Mouse (Mus musculus): ENCODE results near the gene Gm3164. TPM values are rescaled to one million over a fixed set of nuclear protein-coding genes. Genes with fewer than 3 reads are reported as not detected.
"Not testable (repeated sequence)": the region's sequence is repeated elsewhere in the genome, so short reads cannot be mapped to it uniquely, and the experiment has no call there.

Gm3164 gene
- polyA plus RNA-seq, 1 experiment from 2014 or later = 0.08 TPM

GRCm38 (mm10) chr14:4400115-4400789 lies 15.0 kb upstream of the Gm3164 start:
- H3K9me3 ChIP-seq (ENCODE audit: control insufficient read depth, low read length); H3K36me3 ChIP-seq (ENCODE audit: control insufficient read depth, insufficient read depth, low read length); H3K9ac ChIP-seq (ENCODE audit: low read length); H3K27me3 ChIP-seq (ENCODE audit: control insufficient read depth, insufficient read depth, low read length); H3K4me3 ChIP-seq (ENCODE audit: low read depth, low read length); H3K4me2 ChIP-seq (replicated peaks; ENCODE audit: low read depth); ATAC-seq (ENCODE audit: low FRiP score, low TSS enrichment); DNase-seq (ENCODE audit: low spot score); H3K4me1 ChIP-seq (replicated peaks; ENCODE audit: control insufficient read depth, insufficient read depth); H3K27ac ChIP-seq (replicated peaks): not testable (repeated sequence)
- 79% methylated on average over 5 of the region's 5 CpGs for WGBS

- H3K4me1 ChIP-seq (replicated peaks; ENCODE audit: control insufficient read depth, insufficient read depth); H3K4me2 ChIP-seq (replicated peaks; ENCODE audit: low read depth); H3K27me3 ChIP-seq (ENCODE audit: control insufficient read depth, insufficient read depth, low read length); H3K4me3 ChIP-seq (ENCODE audit: low read depth, low read length); ATAC-seq (ENCODE audit: low FRiP score, low TSS enrichment); H3K27ac ChIP-seq (replicated peaks); DNase-seq (ENCODE audit: low spot score); H3K36me3 ChIP-seq (ENCODE audit: control insufficient read depth, insufficient read depth, low read length); H3K9ac ChIP-seq (ENCODE audit: low read length); H3K9me3 ChIP-seq (ENCODE audit: control insufficient read depth, low read length): not testable (repeated sequence)
- 76% methylated on average over 5 of the region's 5 CpGs for WGBS
These were observed 14.0 kb upstream of the Gm3164 start for GRCm38 (mm10) chr14:4401245-4401644.

GRCm38 (mm10) chr14:4403840-4404239 lies 11.4 kb upstream of the Gm3164 start:
- not testable (repeated sequence) for H3K9me3 ChIP-seq (ENCODE audit: control insufficient read depth, low read length); ATAC-seq (ENCODE audit: low FRiP score, low TSS enrichment); H3K9ac ChIP-seq (ENCODE audit: low read length); H3K27me3 ChIP-seq (ENCODE audit: control insufficient read depth, insufficient read depth, low read length); DNase-seq (ENCODE audit: low spot score); H3K4me1 ChIP-seq (replicated peaks; ENCODE audit: control insufficient read depth, insufficient read depth); H3K4me2 ChIP-seq (replicated peaks; ENCODE audit: low read depth); H3K4me3 ChIP-seq (ENCODE audit: low read depth, low read length); H3K36me3 ChIP-seq (ENCODE audit: control insufficient read depth, insufficient read depth, low read length); H3K27ac ChIP-seq (replicated peaks)

GRCm38 (mm10) chr14:4409939-4410338 lies 5.3 kb upstream of the Gm3164 start:
- H3K9ac ChIP-seq (ENCODE audit: low read length) = not testable (repeated sequence)

GRCm38 (mm10) chr14:4430692-4431091 lies 15.4 kb downstream of the Gm3164 start, which contains the start of gene Gm3173:
Gene Gm3173, plus strand, starts transcription at chr14:4430992.
- H3K9ac ChIP-seq (ENCODE audit: low read length); H3K36me3 ChIP-seq (ENCODE audit: control insufficient read depth, insufficient read depth, low read length); ATAC-seq (ENCODE audit: low FRiP score, low TSS enrichment); H3K9me3 ChIP-seq (ENCODE audit: control insufficient read depth, low read length); H3K27ac ChIP-seq (replicated peaks); DNase-seq (ENCODE audit: low spot score); H3K4me1 ChIP-seq (replicated peaks; ENCODE audit: control insufficient read depth, insufficient read depth); H3K4me3 ChIP-seq (ENCODE audit: low read depth, low read length); H3K27me3 ChIP-seq (ENCODE audit: control insufficient read depth, insufficient read depth, low read length); H3K4me2 ChIP-seq (replicated peaks; ENCODE audit: low read depth): not testable (repeated sequence)

More at GRCm38 (mm10) chr14:4409939-4410338, 5.3 kb upstream of the Gm3164 start:
- ATAC-seq (ENCODE audit: low FRiP score, low TSS enrichment); DNase-seq (ENCODE audit: low spot score); H3K27me3 ChIP-seq (ENCODE audit: control insufficient read depth, insufficient read depth, low read length); H3K4me1 ChIP-seq (replicated peaks; ENCODE audit: control insufficient read depth, insufficient read depth); H3K4me3 ChIP-seq (ENCODE audit: low read depth, low read length); H3K27ac ChIP-seq (replicated peaks); H3K4me2 ChIP-seq (replicated peaks; ENCODE audit: low read depth); H3K9me3 ChIP-seq (ENCODE audit: control insufficient read depth, low read length); H3K36me3 ChIP-seq (ENCODE audit: control insufficient read depth, insufficient read depth, low read length): not testable (repeated sequence)
- WGBS = 27% methylated on average over 1 of the region's 1 CpGs

GRCm38 (mm10) chr14:4481445-4481844 lies 66.2 kb downstream of the Gm3164 start, which contains the start of gene Gm3182:
Gene Gm3182, plus strand, starts transcription at chr14:4481745.
- not testable (repeated sequence) for H3K4me2 ChIP-seq (replicated peaks; ENCODE audit: low read depth); H3K4me1 ChIP-seq (replicated peaks; ENCODE audit: control insufficient read depth, insufficient read depth); DNase-seq (ENCODE audit: low spot score); H3K4me3 ChIP-seq (ENCODE audit: low read depth, low read length); H3K36me3 ChIP-seq (ENCODE audit: control insufficient read depth, insufficient read depth, low read length); H3K27ac ChIP-seq (replicated peaks); ATAC-seq (ENCODE audit: low FRiP score, low TSS enrichment); H3K9me3 ChIP-seq (ENCODE audit: control insufficient read depth, low read length); H3K9ac ChIP-seq (ENCODE audit: low read length); H3K27me3 ChIP-seq (ENCODE audit: control insufficient read depth, insufficient read depth, low read length)
- 60% methylated on average over 1 of the region's 2 CpGs for WGBS

Other genes starting within 250 kb of the Gm3164 start
- 0.10 and 0.22 TPM in 2 replicates for gene Gm2974, start 232.9 kb upstream of the Gm3164 start, polyA plus RNA-seq (2015; fragmentation: Nextera tagmentation; extraction: Ambion mirVana)
- gene Gm3138, start 165.8 kb upstream of the Gm3164 start, polyA plus RNA-seq (2015; fragmentation: Nextera tagmentation; extraction: Ambion mirVana) = not detected in 2 replicates
- gene Gm3149, start 98.2 kb upstream of the Gm3164 start, polyA plus RNA-seq (2015; fragmentation: Nextera tagmentation; extraction: Ambion mirVana) = 0.11 TPM in 1 of 2 replicates, not detected in the other
- 0.13 TPM in 1 of 2 replicates, not detected in the other for gene 2610042L04Rik, start 80.7 kb upstream of the Gm3164 start, polyA plus RNA-seq (2015; fragmentation: Nextera tagmentation; extraction: Ambion mirVana)
- not detected in 2 replicates for gene Gm3159, start 17.9 kb upstream of the Gm3164 start, polyA plus RNA-seq (2015; fragmentation: Nextera tagmentation; extraction: Ambion mirVana)
- gene Gm3173, start 15.5 kb downstream of the Gm3164 start, polyA plus RNA-seq (2015; fragmentation: Nextera tagmentation; extraction: Ambion mirVana) = not detected in 2 replicates
- gene Gm3182, start 66.3 kb downstream of the Gm3164 start, polyA plus RNA-seq (2015; fragmentation: Nextera tagmentation; extraction: Ambion mirVana) = not detected in 2 replicates
- not detected in 2 replicates for gene Gm3047, start 140.0 kb downstream of the Gm3164 start, polyA plus RNA-seq (2015; fragmentation: Nextera tagmentation; extraction: Ambion mirVana)
- not detected in 2 replicates for gene Gm8159, start 216.9 kb downstream of the Gm3164 start, polyA plus RNA-seq (2015; fragmentation: Nextera tagmentation; extraction: Ambion mirVana)
- gene Gm3239, start 248.7 kb downstream of the Gm3164 start, polyA plus RNA-seq (2015; fragmentation: Nextera tagmentation; extraction: Ambion mirVana) = not detected in 2 replicates